Mouse (Mus musculus): ENCODE results near the gene Olfr1205. TPM values are rescaled to one million over a fixed set of nuclear protein-coding genes. Genes with fewer than 3 reads are reported as not detected.

Gene Olfr1205
- not detected in 2 replicates for polyA plus RNA-seq (2014; fragmentation: Nextera tagmentation; extraction: Ambion mirVana)

DNA sequence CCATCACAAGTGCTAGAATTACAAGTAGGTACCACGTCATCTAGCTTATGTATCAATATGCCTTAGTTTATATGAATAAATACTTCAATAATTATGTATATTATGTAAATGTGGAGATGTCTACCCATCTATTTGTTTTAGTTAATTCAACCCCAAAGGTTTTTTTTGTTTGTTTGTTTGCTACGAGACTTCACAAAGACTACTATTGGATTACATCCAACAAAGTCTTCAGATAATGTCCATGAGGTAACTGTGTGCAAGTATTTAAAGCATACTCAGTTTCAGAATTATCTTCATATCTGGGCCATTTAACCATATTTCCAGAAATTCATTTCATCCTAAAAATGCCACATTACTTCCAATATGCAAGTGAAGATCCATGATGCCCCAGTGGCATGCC is at the start of gene Olfr1205:
Gene Olfr1205, plus strand, starts transcription at position 301 of the 400 bp plus-strand sequence.
- TF ChIP-seq CTCF (IDR thresholded peaks at IDR 0.05; ENCODE audit: low read depth): no peak
- no peaks in the 10 kb centered on the region for H3K27me3 ChIP-seq (ENCODE audit: insufficient read depth, low read length)
- WGBS: 84% methylated on average over 2 of the region's 2 CpGs

DNA sequence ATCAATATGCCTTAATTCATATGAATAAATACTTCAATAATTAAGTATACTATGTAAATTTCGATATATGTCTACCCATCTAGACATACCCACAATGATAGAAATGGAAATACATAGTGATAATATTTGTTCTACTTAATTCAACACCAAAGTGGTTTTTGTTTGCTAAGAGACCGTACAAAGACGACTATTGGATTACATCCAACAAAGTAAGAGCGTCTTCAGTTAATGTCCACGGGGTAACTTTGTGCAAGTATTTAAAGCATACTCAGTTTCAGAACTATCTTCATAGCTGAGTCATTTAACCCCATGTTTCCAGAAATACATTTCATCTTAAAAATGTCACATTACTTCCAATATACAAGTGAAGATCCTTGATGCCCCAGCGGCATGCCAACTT is 36.8 kb upstream of the Olfr1205 start, which contains the start of gene Olfr1201:
Gene Olfr1201, plus strand, starts transcription at position 301 of the 400 bp plus-strand sequence.
- ATAC-seq (ENCODE audit: insufficient read depth): no peak
- no peak within 1 kb of the TSS for H3K4me2 ChIP-seq
- no peaks in the 10 kb centered on the region for H3K9me3 ChIP-seq (ENCODE audit: low read depth, low read length)
- TF ChIP-seq CTCF (IDR thresholded peaks at IDR 0.05; ENCODE audit: low read depth): no peak
- no peak within 1 kb of the TSS for H3K27ac ChIP-seq (ENCODE audit: low read depth)
- DNase-seq: no peak
- no peaks in the 10 kb centered on the region for H3K27me3 ChIP-seq (ENCODE audit: insufficient read depth, low read length)
- no peak within 1 kb of the TSS for H3K9ac ChIP-seq
- no peak within 1 kb of the TSS for H3K4me3 ChIP-seq (ENCODE audit: low read depth, low read length)
- H3K4me1 ChIP-seq (ENCODE audit: insufficient read depth): no peaks in the 10 kb centered on the region
- no peaks in the 10 kb centered on the region for H3K36me3 ChIP-seq (ENCODE audit: insufficient read depth)
- 71% methylated on average over 6 of the region's 6 CpGs for WGBS

More for the DNA sequence above, at the start of gene Olfr1205:
- no peak within 1 kb of the TSS for H3K27ac ChIP-seq (ENCODE audit: low read depth)
- ATAC-seq (ENCODE audit: insufficient read depth) (no peak), DNase-seq (no peak)
- no peak within 1 kb of the TSS for H3K4me2 ChIP-seq
- H3K9ac ChIP-seq: no peak within 1 kb of the TSS
- H3K36me3 ChIP-seq (ENCODE audit: insufficient read depth): no peaks in the 10 kb centered on the region
- H3K4me3 ChIP-seq (ENCODE audit: low read depth, low read length): no peak within 1 kb of the TSS
- H3K4me1 ChIP-seq (ENCODE audit: insufficient read depth): no peaks in the 10 kb centered on the region
- no peaks in the 10 kb centered on the region for H3K9me3 ChIP-seq (ENCODE audit: low read depth, low read length)

DNA sequence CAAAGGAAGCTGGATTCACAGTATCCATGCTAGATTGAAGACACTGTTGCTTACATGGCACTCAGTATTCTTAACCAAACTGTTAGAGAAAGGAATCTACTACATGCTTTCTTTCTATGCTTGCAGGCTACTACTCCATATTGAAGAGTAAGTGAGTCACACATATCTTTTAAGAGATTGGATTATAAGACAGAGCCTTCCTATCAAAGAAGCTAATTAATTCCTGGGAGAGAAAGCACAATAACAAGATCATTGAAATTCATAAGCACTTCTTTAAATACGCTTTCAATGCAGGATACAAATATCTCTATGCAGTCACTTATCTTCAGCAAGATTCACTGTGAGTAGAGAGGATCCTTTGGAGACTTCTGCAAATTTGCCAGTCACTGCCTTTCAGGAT is 15.3 kb upstream of the Olfr1205 start, which contains the start of gene Olfr1202:
Gene Olfr1202, plus strand, starts transcription at position 301 of the 400 bp plus-strand sequence.
- DNase-seq (no peak), ATAC-seq (ENCODE audit: insufficient read depth) (no peak)
- TF ChIP-seq CTCF (IDR thresholded peaks at IDR 0.05; ENCODE audit: low read depth): no peak
- 73% methylated on average over 1 of the region's 1 CpGs for WGBS
- Histone ChIP-seq H3K4me1 (ENCODE audit: insufficient read depth) (no peaks in the 10 kb centered on the region), H3K4me3 (ENCODE audit: low read depth, low read length) (no peak within 1 kb of the TSS), H3K36me3 (ENCODE audit: insufficient read depth) (no peaks in the 10 kb centered on the region), H3K4me2 (no peak within 1 kb of the TSS), H3K27me3 (ENCODE audit: insufficient read depth, low read length) (no peaks in the 10 kb centered on the region), H3K27ac (ENCODE audit: low read depth) (no peak within 1 kb of the TSS), H3K9ac (no peak within 1 kb of the TSS), H3K9me3 (ENCODE audit: low read depth, low read length) (no peaks in the 10 kb centered on the region)

DNA sequence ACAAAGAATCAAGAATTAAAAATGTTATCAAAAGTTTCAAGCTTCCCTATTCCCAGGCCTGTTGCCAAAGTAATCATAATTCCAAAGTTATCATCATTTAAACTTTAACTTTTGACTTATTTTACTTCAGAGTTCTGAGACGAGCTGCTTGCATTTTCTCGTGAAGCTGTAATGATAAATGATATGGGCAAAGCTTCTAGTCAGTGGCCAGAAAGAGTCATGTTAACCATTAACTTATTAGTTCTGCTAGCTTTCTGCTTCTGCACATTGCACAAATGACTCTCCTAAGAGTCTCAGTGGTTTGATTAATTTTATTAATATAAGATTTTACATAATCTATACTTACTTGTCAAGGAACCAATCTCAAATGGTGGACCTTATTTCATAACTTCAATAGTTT is 8.9 kb downstream of the Olfr1205 start:
- H3K4me3 ChIP-seq (ENCODE audit: low read depth, low read length): no peak overlapping the region
- H3K9ac ChIP-seq: no peak overlapping the region
- DNase-seq (no peak), ATAC-seq (ENCODE audit: insufficient read depth) (no peak)
- H3K27ac ChIP-seq (ENCODE audit: low read depth): no peak overlapping the region
- no peaks in the 10 kb centered on the region for H3K4me1 ChIP-seq (ENCODE audit: insufficient read depth)
- no peaks in the 10 kb centered on the region for H3K27me3 ChIP-seq (ENCODE audit: insufficient read depth, low read length)
- no peaks in the 10 kb centered on the region for H3K36me3 ChIP-seq (ENCODE audit: insufficient read depth)
- TF ChIP-seq CTCF (IDR thresholded peaks at IDR 0.05; ENCODE audit: low read depth): no peak
- WGBS: 44% methylated on average over 2 of the region's 2 CpGs
- no peak overlapping the region for H3K4me2 ChIP-seq
- H3K9me3 ChIP-seq (ENCODE audit: low read depth, low read length): no peaks in the 10 kb centered on the region

DNA sequence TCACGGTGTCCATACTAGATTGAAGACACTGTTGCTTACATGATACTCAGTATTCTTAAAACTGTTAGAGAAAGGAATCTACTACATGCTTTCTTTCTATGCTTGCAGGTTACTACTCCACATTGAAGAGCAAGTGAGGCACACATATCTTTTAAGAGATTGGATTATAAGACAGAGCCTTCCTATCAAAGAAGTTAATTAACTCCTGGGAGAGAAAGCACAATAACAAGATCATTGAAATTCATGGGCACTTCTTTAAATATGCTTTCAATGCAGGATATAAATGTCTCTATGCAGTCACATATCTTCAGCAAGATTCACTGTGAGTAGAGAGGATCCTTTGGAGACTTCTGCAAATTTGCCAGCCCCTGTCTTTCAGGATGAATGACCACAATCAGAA is 19.5 kb downstream of the Olfr1205 start, which contains the start of gene Olfr1204:
Gene Olfr1204, plus strand, starts transcription at position 301 of the 400 bp plus-strand sequence.
- Histone ChIP-seq H3K9ac (no peak within 1 kb of the TSS), H3K4me3 (ENCODE audit: low read depth, low read length) (no peak within 1 kb of the TSS), H3K27ac (ENCODE audit: low read depth) (no peak within 1 kb of the TSS), H3K27me3 (ENCODE audit: insufficient read depth, low read length) (no peaks in the 10 kb centered on the region), H3K36me3 (ENCODE audit: insufficient read depth) (no peaks in the 10 kb centered on the region), H3K4me1 (ENCODE audit: insufficient read depth) (no peaks in the 10 kb centered on the region), H3K4me2 (no peak within 1 kb of the TSS), H3K9me3 (ENCODE audit: low read depth, low read length) (no peaks in the 10 kb centered on the region)
- ATAC-seq (ENCODE audit: insufficient read depth): no peak
- TF ChIP-seq CTCF (IDR thresholded peaks at IDR 0.05; ENCODE audit: low read depth): no peak
- DNase-seq: no peak
- 87% methylated on average over 1 of the region's 1 CpGs for WGBS

DNA sequence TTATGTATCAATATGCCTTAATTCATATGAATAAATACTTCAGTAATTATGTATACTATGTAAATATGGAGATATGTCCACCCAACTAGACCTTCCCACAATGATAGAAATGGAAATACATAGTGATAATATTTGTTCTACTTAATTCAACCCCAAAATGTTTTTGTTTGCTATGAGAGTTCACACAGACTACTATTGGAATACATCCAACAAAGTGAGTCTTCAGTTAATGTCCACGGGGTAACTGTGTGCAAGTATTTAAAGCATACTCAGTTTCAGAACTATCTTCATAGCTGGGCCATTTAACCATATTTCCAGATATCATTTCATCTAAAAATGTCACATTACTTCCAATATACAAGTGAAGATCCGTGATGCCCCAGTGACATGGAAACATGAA is 33.4 kb downstream of the Olfr1205 start, which contains the start of gene Olfr1206:
Gene Olfr1206, plus strand, starts transcription at position 301 of the 400 bp plus-strand sequence.
- no peaks in the 10 kb centered on the region for H3K9me3 ChIP-seq (ENCODE audit: low read depth, low read length)
- no peak within 1 kb of the TSS for H3K4me3 ChIP-seq (ENCODE audit: low read depth, low read length)
- DNase-seq: no peak
- 66% methylated on average over 2 of the region's 2 CpGs for WGBS
- TF ChIP-seq CTCF (IDR thresholded peaks at IDR 0.05; ENCODE audit: low read depth): no peak
- H3K36me3 ChIP-seq (ENCODE audit: insufficient read depth): no peaks in the 10 kb centered on the region
- no peaks in the 10 kb centered on the region for H3K27me3 ChIP-seq (ENCODE audit: insufficient read depth, low read length)
- no peaks in the 10 kb centered on the region for H3K4me1 ChIP-seq (ENCODE audit: insufficient read depth)
- ATAC-seq (ENCODE audit: insufficient read depth): no peak
- H3K27ac ChIP-seq (ENCODE audit: low read depth): no peak within 1 kb of the TSS
- H3K9ac ChIP-seq: no peak within 1 kb of the TSS
- H3K4me2 ChIP-seq: no peak within 1 kb of the TSS

Other genes starting within 250 kb of the Olfr1205 start
- not detected in 2 replicates for gene Olfr1189, start 243.3 kb upstream of the Olfr1205 start, polyA plus RNA-seq (2014; fragmentation: Nextera tagmentation; extraction: Ambion mirVana)
- not detected in 2 replicates for gene Olfr1191-ps1, start 189.2 kb upstream of the Olfr1205 start, polyA plus RNA-seq (2014; fragmentation: Nextera tagmentation; extraction: Ambion mirVana)
- gene Olfr1192-ps1, start 181.2 kb upstream of the Olfr1205 start, polyA plus RNA-seq (2014; fragmentation: Nextera tagmentation; extraction: Ambion mirVana): not detected in 2 replicates
- gene Olfr1193, start 154.1 kb upstream of the Olfr1205 start, polyA plus RNA-seq (2014; fragmentation: Nextera tagmentation; extraction: Ambion mirVana): not detected in 2 replicates
- not detected in 2 replicates for gene Olfr1195, start 140.6 kb upstream of the Olfr1205 start, polyA plus RNA-seq (2014; fragmentation: Nextera tagmentation; extraction: Ambion mirVana)
- gene Olfr1196, start 125.1 kb upstream of the Olfr1205 start, polyA plus RNA-seq (2014; fragmentation: Nextera tagmentation; extraction: Ambion mirVana): not detected in 2 replicates
- gene Olfr1197, start 97.4 kb upstream of the Olfr1205 start, polyA plus RNA-seq (2014; fragmentation: Nextera tagmentation; extraction: Ambion mirVana): not detected in 2 replicates
- not detected in 2 replicates for gene Olfr1198, start 78.4 kb upstream of the Olfr1205 start, polyA plus RNA-seq (2014; fragmentation: Nextera tagmentation; extraction: Ambion mirVana)
- not detected in 2 replicates for gene Olfr1199, start 69.3 kb upstream of the Olfr1205 start, polyA plus RNA-seq (2014; fragmentation: Nextera tagmentation; extraction: Ambion mirVana)
- gene Olfr1200, start 59.2 kb upstream of the Olfr1205 start, polyA plus RNA-seq (2014; fragmentation: Nextera tagmentation; extraction: Ambion mirVana): not detected in 2 replicates
- gene Olfr1201, start 36.7 kb upstream of the Olfr1205 start, polyA plus RNA-seq (2014; fragmentation: Nextera tagmentation; extraction: Ambion mirVana): not detected in 2 replicates
- not detected in 2 replicates for gene Olfr1202, start 15.2 kb upstream of the Olfr1205 start, polyA plus RNA-seq (2014; fragmentation: Nextera tagmentation; extraction: Ambion mirVana)
- gene Olfr1204, start 19.6 kb downstream of the Olfr1205 start, polyA plus RNA-seq (2014; fragmentation: Nextera tagmentation; extraction: Ambion mirVana): not detected in 2 replicates
- not detected in 2 replicates for gene Olfr1206, start 33.5 kb downstream of the Olfr1205 start, polyA plus RNA-seq (2014; fragmentation: Nextera tagmentation; extraction: Ambion mirVana)
- not detected in 2 replicates for gene Olfr1208, start 72.6 kb downstream of the Olfr1205 start, polyA plus RNA-seq (2014; fragmentation: Nextera tagmentation; extraction: Ambion mirVana)
- not detected in 2 replicates for gene Olfr1209, start 85.4 kb downstream of the Olfr1205 start, polyA plus RNA-seq (2014; fragmentation: Nextera tagmentation; extraction: Ambion mirVana)
- not detected in 2 replicates for gene Olfr1211, start 108.4 kb downstream of the Olfr1205 start, polyA plus RNA-seq (2014; fragmentation: Nextera tagmentation; extraction: Ambion mirVana)
- not detected in 2 replicates for gene Olfr1212, start 124.2 kb downstream of the Olfr1205 start, polyA plus RNA-seq (2014; fragmentation: Nextera tagmentation; extraction: Ambion mirVana)
- not detected in 2 replicates for gene Gm13762, start 150.5 kb downstream of the Olfr1205 start, polyA plus RNA-seq (2014; fragmentation: Nextera tagmentation; extraction: Ambion mirVana)
- not detected in 2 replicates for gene Olfr1214, start 162.9 kb downstream of the Olfr1205 start, polyA plus RNA-seq (2014; fragmentation: Nextera tagmentation; extraction: Ambion mirVana)
- gene Olfr1215, start 177.2 kb downstream of the Olfr1205 start, polyA plus RNA-seq (2014; fragmentation: Nextera tagmentation; extraction: Ambion mirVana): not detected in 2 replicates
- not detected in 2 replicates for gene Olfr1216, start 188.6 kb downstream of the Olfr1205 start, polyA plus RNA-seq (2014; fragmentation: Nextera tagmentation; extraction: Ambion mirVana)
- not detected in 2 replicates for gene Olfr1217, start 202.3 kb downstream of the Olfr1205 start, polyA plus RNA-seq (2014; fragmentation: Nextera tagmentation; extraction: Ambion mirVana)
- not detected in 2 replicates for gene Olfr1218, start 231.4 kb downstream of the Olfr1205 start, polyA plus RNA-seq (2014; fragmentation: Nextera tagmentation; extraction: Ambion mirVana)

Data from lung, embryonic 14.5 days (tissue).